Mouse (Mus musculus) kidney, embryonic 16.5 days (tissue): ENCODE results near the gene Tet2. TPM values are rescaled to one million over a fixed set of nuclear protein-coding genes. Genes with fewer than 3 reads are reported as not detected.

Experiments
- ATAC-seq: fragments of 200-750 bp; cut with Nextera tagmentation; 2 replicates; pipeline ENCODE4 v1.8.0; 2017; ENCODE audit warnings: moderate TSS enrichment; ENCODE audit not compliant: low FRiP score, low TSS enrichment
- H3K27ac ChIP-seq: fragments of 300-500 bp; sonication (generic); 2 replicates; pipeline ENCODE4 v1.5.1; 2014; ENCODE audit warnings: low read length
- H3K27me3 ChIP-seq: fragments of 300-500 bp; sonication (generic); 2 replicates; pipeline ENCODE4 v1.6.1; 2014; ENCODE audit warnings: low read length, control low read depth, mixed read lengths; ENCODE audit not compliant: insufficient read depth
- H3K36me3 ChIP-seq: fragments of 300-500 bp; sonication (generic); 2 replicates; pipeline ENCODE4 v1.6.1; 2014; ENCODE audit warnings: low read length, control low read depth, mixed read lengths; ENCODE audit not compliant: insufficient read depth
- H3K4me1 ChIP-seq: fragments of 300-500 bp; sonication (generic); 2 replicates; pipeline ENCODE4 v1.6.1; 2014; ENCODE audit warnings: low read length, control low read depth, mixed read lengths; ENCODE audit not compliant: insufficient read depth
- H3K4me2 ChIP-seq: fragments of 300-500 bp; sonication (generic); replicated peaks from 2 replicates; pipeline ENCODE4 v1.6.1; 2014; ENCODE audit warnings: low read depth, low read length
- H3K4me3 ChIP-seq: fragments of 300-500 bp; sonication (generic); 2 replicates; pipeline ENCODE4 v1.5.1; 2014; ENCODE audit warnings: mild to moderate bottlenecking, low read length
- H3K9ac ChIP-seq: fragments of 300-500 bp; sonication (generic); replicated peaks from 2 replicates; pipeline ENCODE4 v1.6.1; 2014; ENCODE audit warnings: low read length
- H3K9me3 ChIP-seq: fragments of 300-500 bp; sonication (generic); 2 replicates; pipeline ENCODE4 v1.6.1; 2016; ENCODE audit warnings: low read length, control low read depth
- WGBS: fragments of 180-500 bp; shearing (Covaris S2); extraction: QIAGEN DNeasy Blood & Tissue Kit; methylation state at CpG from one replicate; pipeline ENCODE4 v1.1.7; 2014; 5-methylcytosine and 5-hydroxymethylcytosine counted together
- polyA plus RNA-seq: library from polyadenylated mRNA; unstranded; fragments of >200 nt; fragmentation: Nextera tagmentation; extraction: Ambion mirVana; gene quantifications from 2 replicates; pipeline ENCODE4 v1.2.1, GENCODE M21; 2015

Gene Tet2
- polyA plus RNA-seq, 1 experiment from 2014 or later, result 17.0 TPM

DNA sequence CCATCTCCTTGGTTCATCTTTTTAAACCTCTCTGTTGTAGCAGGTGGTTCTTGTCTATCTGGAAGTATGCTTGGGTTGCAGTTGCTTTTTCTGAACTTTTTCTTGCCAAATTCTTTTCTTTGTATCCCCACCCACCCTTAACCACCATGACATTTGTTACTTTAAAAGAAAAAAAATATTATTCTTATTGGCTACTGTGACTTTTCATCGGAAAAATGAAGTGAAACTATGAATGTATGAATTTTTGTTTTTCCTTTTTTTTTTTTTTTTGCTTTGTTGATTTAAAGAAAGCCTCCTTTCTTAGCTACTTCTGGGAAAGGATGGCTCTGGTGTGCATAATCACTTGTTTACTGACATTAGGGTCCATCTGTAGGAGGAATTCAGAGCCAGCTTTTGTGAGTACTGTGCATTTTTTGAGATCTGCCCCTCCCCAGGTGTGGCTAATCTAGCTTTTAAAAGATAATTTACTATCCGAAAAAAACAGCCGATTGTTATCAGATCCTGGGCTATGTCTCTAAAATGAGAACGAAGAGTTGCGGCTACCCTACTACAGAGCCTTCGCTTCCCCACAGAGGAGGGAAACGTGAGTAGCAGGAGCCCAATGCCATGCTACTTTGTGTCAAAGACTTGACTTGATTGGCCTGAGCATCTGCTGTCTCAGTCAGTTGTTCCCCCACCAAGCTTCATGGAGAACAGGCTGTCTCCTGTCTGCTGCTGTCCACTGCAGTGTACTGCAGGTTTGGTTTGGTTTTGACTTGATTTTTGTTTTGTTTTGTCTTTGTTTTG lies 4.6 kb upstream of the Tet2 start:
- no peak overlapping the region for H3K4me2 ChIP-seq

DNA sequence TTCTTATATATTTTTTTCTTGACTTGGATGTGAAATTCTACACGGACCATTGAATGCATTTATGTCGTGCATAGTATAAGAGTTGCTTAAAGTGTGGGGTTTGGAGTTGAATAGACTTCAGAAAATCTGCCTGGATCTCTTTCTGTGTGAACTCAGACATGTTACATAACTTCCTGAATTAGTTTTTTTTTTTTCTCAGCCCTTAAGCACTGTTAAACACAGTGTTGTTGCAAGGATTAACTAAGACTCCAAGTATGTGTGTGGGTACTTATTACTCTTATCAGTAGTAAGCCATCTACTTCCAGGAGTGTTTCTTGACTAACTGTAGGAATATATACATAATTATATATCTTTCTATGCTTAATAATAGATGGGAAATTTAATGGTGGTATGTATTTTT lies 3.7 kb upstream of the Tet2 start:
- Histone ChIP-seq H3K4me1 (peaks cover 9% of the 10 kb centered on the region; the same call in 1 of the 2 replicates), H3K9ac (no peak overlapping the region), H3K27me3 (no peaks in the 10 kb centered on the region), H3K27ac (no peak overlapping the region), H3K4me2 (no peak overlapping the region), H3K9me3 (no peaks in the 10 kb centered on the region), H3K4me3 (no peak overlapping the region), H3K36me3 (no peaks in the 10 kb centered on the region)
- no peak for ATAC-seq
- 80% methylated on average over 2 of the region's 2 CpGs for WGBS

More for the DNA sequence above, 4.6 kb upstream of the Tet2 start:
- Histone ChIP-seq H3K36me3 (no peaks in the 10 kb centered on the region), H3K27me3 (no peaks in the 10 kb centered on the region), H3K9ac (no peak overlapping the region), H3K27ac (no peak overlapping the region), H3K4me3 (no peak overlapping the region), H3K4me1 (peaks cover 9% of the 10 kb centered on the region; the same call in 1 of the 2 replicates), H3K9me3 (no peaks in the 10 kb centered on the region)
- 49% methylated on average over 7 of the region's 7 CpGs for WGBS
- ATAC-seq, result no peak

DNA sequence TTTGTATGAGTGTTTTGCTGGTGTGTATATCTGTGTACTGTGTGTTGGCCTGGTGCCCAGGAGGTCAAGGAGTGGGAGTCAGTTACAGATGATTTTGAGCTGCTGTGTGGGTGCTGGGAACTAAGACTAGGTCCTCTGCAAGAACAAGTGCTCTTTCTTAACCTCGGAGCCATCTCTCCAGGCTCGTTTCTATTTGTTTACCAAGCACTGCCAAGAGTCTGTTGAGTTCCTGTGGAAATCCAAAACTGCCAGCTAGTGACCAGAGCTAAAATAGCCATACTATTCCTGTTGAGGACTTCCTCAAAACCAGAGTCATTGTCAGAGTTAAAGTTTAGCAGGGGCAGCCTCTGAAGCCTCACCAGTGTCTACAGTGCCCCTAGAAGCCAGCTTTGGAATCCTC lies 1.9 kb upstream of the Tet2 start:
- no peak overlapping the region for H3K4me2 ChIP-seq
- no peak overlapping the region for H3K27ac ChIP-seq
- H3K27me3 ChIP-seq, result no peaks in the 10 kb centered on the region
- H3K9ac ChIP-seq, result no peak overlapping the region
- H3K36me3 ChIP-seq, result no peaks in the 10 kb centered on the region
- no peaks in the 10 kb centered on the region for H3K9me3 ChIP-seq
- WGBS, result 71% methylated on average over 2 of the region's 2 CpGs
- no peak overlapping the region for H3K4me3 ChIP-seq
- H3K4me1 ChIP-seq, result peaks cover 14% of the 10 kb centered on the region
- no peak for ATAC-seq

DNA sequence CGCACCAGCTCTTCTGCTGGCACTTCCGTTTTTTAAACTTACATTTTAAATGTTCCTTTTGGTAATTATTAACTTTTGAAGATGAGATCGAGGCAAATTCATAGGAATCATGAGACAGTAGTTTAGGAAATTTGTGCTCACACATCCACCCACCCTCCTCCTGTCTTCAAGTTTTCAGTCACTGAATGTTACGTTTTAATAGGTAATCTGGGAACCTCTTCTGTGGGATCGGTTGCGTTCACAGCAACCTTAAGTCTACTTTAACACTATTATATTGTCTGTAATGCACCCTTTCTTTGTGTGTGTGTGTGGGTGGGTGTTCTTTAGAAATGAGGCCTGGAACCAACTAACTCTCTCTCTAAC lies 346 bp upstream of the Tet2 start:
- peak overlapping the region; percentile 88 for H3K9ac ChIP-seq

DNA sequence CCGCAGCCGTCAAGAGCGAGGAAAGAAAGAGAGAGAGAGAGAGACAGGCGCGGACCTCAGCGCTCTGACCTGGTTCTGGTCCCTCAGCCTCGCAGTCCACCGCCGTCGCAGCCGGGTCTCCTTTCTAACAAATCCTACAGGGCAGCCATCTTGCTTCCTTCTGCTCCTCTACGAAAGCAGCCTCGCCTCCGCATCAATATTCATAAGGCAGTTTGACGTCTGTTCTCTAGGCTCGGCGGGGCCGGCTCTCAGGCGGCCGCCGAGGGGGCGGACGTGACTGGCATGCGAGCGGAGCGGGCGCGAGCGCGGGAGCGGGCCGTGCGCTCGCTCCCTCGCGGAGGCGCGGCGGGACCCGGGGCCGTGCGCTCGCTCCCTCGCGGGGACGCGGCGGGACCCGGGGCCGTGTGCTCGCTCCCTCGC lies 798 bp downstream of the Tet2 start:
- Histone ChIP-seq H3K4me3 (peak overlapping the region; percentile 82), H3K27ac (peak overlapping the region; percentile 95), H3K36me3 (no peaks in the 10 kb centered on the region), H3K4me2 (peak overlapping the region; percentile 61), H3K4me1 (peaks cover 15% of the 10 kb centered on the region), H3K27me3 (no peaks in the 10 kb centered on the region), H3K9me3 (no peaks in the 10 kb centered on the region), H3K9ac (peak overlapping the region; percentile 88)
- ATAC-seq, result peak; percentile 95
- WGBS, result 0% methylated on average over 48 of the region's 52 CpGs

More for the DNA sequence above, 346 bp upstream of the Tet2 start:
- 12% methylated on average over 6 of the region's 6 CpGs for WGBS
- Histone ChIP-seq H3K9me3 (no peaks in the 10 kb centered on the region), H3K4me2 (peak overlapping the region; percentile 61), H3K36me3 (no peaks in the 10 kb centered on the region), H3K4me3 (peak overlapping the region; percentile 82), H3K27ac (peak overlapping the region; percentile 95), H3K4me1 (peaks cover 15% of the 10 kb centered on the region), H3K27me3 (no peaks in the 10 kb centered on the region)
- no peak for ATAC-seq

DNA sequence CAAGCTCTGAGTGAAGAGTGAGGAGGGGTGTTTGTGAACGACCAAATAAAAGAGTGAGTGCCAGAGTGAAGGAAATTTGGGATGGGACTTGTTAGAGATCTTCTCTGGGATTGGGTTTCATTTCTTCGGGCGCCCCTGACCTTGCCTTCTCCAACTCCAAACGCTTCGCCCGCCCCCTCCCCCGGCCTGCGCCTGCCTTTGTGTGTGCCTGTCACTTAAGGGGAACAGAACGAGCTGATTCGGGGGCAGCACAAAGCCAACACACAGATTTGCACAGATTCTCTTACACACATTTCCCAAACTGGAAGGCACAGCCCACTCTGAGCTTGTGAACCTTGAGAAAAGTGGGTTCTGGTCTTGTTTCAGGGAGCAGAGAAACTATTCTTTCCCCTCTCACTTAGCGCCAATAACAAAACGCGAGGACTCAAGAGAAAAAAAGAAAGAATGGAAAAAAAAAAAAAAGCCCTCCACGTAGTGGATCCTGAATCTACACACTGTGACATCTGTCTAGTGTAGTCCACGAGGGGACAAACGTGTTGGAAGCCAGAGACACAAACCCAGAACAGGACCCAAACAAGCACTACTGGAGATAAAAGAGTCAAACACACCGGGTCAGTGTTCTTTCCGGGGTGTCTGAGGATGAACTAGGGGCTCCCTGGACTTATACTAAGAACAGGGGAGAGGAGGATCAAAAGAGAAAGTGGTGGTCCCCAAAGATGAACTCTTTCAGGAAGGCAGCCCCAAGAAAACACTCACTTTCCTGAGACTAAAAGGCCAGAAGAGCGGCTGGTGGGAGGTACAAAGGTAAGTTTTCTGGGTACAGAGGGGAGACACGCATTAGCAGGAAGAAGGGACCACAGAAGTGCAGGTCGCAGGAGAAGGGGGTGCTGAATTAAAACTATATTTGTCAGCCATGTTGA lies 1.6 kb downstream of the Tet2 start:
- H3K4me1 ChIP-seq, result peaks cover 15% of the 10 kb centered on the region

DNA sequence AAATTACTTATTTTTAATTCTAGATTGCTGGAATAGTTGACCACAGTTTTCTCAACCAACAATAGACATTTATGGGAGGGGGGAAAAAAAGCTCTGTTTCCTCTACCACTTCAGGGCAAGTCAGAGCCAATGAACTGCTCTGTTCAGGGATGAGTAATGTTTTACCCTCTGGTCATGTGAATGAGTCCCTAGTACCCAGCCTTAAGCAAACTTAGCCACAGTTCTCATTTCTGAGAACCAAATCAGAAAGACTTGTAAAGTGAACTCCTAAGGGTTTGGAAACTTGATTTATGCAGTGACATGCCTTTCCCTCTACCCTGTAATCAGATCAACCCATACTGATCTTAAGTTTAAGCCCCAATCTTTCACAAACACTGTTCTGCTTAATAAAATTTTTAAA lies 2.9 kb downstream of the Tet2 start:
- H3K4me2 ChIP-seq, result peak overlapping the region; percentile 40
- H3K4me3 ChIP-seq, result peak overlapping the region; percentile 21; the same call in 1 of the 2 replicates
- peaks cover 10% of the 10 kb centered on the region; the same call in 1 of the 2 replicates for H3K36me3 ChIP-seq
- H3K27ac ChIP-seq, result no peak overlapping the region
- no peak for ATAC-seq
- H3K4me1 ChIP-seq, result peaks cover 15% of the 10 kb centered on the region
- H3K9ac ChIP-seq, result no peak overlapping the region
- H3K27me3 ChIP-seq, result no peaks in the 10 kb centered on the region
- H3K9me3 ChIP-seq, result no peaks in the 10 kb centered on the region

More for the DNA sequence above, 1.6 kb downstream of the Tet2 start:
- Histone ChIP-seq H3K36me3 (peaks cover 4% of the 10 kb centered on the region; the same call in 1 of the 2 replicates), H3K9me3 (no peaks in the 10 kb centered on the region), H3K4me3 (peak overlapping the region; percentile 82), H3K9ac (peak overlapping the region; percentile 88), H3K4me2 (peak overlapping the region; percentile 61), H3K27me3 (no peaks in the 10 kb centered on the region), H3K27ac (peak overlapping the region; percentile 95)
- WGBS, result under 1% methylated on average over 21 of the region's 21 CpGs
- ATAC-seq, result no peak

DNA sequence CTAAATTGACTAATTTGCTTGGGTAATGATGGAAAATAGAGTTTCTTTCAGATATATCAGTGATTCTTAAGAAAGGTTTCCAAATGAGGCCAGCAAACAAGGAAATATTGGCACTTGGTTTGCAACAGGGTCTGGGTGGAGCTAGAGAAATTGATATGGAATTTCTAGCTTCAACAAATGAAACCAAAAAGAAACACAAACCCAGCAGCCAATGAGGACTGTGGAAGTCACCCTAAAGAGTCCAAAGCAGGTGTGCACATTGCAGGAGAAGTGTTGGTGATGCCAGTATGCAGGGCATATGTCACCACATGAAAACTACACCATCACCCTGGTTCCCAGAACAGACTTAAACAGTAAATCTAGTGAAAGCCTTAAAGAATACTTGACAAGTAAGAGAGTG lies 3.9 kb downstream of the Tet2 start:
- H3K27ac ChIP-seq, result no peak overlapping the region

DNA sequence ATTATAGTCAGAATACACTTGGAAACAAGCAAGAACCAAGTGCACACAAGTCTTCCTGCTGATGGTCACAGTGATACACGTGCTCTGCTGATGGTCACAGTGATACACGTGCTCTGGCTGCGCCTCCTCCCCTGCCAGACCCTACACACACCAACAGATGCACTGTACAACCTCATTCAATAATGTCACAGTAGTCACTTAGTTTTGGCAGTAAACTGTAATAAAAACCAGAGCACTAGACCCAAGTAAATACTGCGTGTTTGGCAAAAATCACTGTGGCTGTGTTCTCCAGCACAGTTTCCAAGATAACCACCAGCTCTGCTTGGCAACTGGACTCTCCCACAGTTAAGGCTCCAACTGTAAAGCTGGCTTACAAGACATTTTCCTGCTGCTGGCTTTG lies 4.9 kb downstream of the Tet2 start:
- H3K4me2 ChIP-seq, result no peak overlapping the region
- no peak overlapping the region for H3K27ac ChIP-seq
- H3K9me3 ChIP-seq, result no peaks in the 10 kb centered on the region
- H3K4me3 ChIP-seq, result no peak overlapping the region
- 69% methylated on average over 4 of the region's 4 CpGs for WGBS
- H3K27me3 ChIP-seq, result no peaks in the 10 kb centered on the region
- H3K4me1 ChIP-seq, result peaks cover 9% of the 10 kb centered on the region
- H3K36me3 ChIP-seq, result peaks cover 16% of the 10 kb centered on the region; the same call in 1 of the 2 replicates
- H3K9ac ChIP-seq, result no peak overlapping the region
- ATAC-seq, result no peak

More for the DNA sequence above, 3.9 kb downstream of the Tet2 start:
- Histone ChIP-seq H3K27me3 (no peaks in the 10 kb centered on the region), H3K4me2 (no peak overlapping the region), H3K4me3 (no peak overlapping the region), H3K9ac (no peak overlapping the region), H3K36me3 (peaks cover 15% of the 10 kb centered on the region; the same call in 1 of the 2 replicates), H3K4me1 (peaks cover 15% of the 10 kb centered on the region), H3K9me3 (no peaks in the 10 kb centered on the region)
- ATAC-seq, result no peak
